Mouse (Mus musculus): ENCODE results near the gene Heatr1.

DNA sequence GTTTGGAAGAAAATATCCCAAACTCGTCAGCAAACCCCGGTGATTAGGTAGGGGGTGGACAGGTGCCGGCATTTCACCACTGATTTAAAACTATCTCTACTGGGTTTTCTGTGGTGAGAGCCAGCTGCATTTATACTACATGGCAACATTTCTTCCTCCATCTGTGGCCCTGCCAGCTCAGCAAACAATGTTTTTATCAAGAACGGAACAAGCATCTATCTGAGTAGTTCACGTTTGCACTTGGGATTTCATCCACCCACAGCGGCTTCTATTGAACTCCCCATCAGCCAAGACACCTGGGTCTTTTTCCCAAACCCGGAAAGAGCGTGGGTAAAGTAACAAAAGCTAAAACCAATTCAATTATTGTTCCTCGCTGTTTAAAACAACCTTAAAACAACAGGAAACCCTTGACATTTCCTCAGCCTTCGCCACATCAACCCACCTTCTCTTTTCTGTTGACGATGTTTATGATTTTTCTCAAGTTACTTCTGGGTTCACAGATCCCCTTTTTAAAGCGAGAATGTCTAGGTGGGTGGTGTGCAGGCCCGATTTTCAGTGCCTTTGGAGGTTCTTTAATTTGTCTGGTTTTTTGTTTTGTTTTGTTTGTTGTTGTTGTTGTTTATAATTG is 45.5 kb upstream of the Heatr1 start:
- no peak for TF ChIP-seq CTCF (IDR thresholded peaks at IDR 0.05; ENCODE audit: control insufficient read depth, insufficient read depth, insufficient replicate concordance, low read depth, low read length)
- no peak for TF ChIP-seq POLR2A (IDR thresholded peaks at IDR 0.05; ENCODE audit: control insufficient read depth, low read depth, low read length)

All from testis, adult 2 months (tissue).